Mouse (Mus musculus): ENCODE data around the gene Gpkow. TPM values are rescaled to one million over a fixed set of nuclear protein-coding genes. Genes with fewer than 3 reads are reported as not detected.
"Not testable (repeated sequence)": the region's sequence is repeated elsewhere in the genome, so short reads cannot be mapped to it uniquely, and the experiment has no call there.

Gene Gpkow
- polyA plus RNA-seq, 2 experiments, result 7.0 to 12.6 TPM

DNA sequence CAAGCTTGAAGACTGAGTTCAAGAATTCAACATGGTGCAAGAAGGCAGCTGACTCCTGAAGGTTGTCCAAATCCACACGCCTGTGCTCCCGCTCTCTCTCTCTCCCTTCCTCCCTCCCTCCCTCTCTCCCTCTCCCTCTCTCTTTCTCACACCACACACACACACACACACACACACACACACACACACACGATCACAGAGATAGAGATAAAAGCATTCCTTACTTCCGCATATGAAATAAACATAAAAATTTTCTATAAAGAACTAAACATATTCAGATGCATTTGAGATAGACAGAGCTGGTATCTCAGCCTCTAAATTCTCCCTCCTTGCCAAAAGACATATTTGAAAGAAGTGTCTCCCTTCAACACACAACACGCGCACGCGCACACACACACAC is 48.5 kb downstream of the Gpkow start:
- Histone ChIP-seq H3K9ac (replicated peaks) (no peak overlapping the region), H3K27ac (no peak overlapping the region), H3K27me3 (ENCODE audit: control insufficient read depth, insufficient read depth, low read length) (no peaks in the 10 kb centered on the region), H3K4me1 (replicated peaks; ENCODE audit: control insufficient read depth in 2 of 2, insufficient read depth in 2 of 2, low read length in 1 of 2) (peaks cover 0 to 7% of the 10 kb centered on the region in 2 experiments; a peak in 2 of 4 replicates), H3K36me3 (replicated peaks; ENCODE audit: control insufficient read depth, insufficient read depth, low read depth) (no peaks in the 10 kb centered on the region), H3K9me3 (ENCODE audit: control insufficient read depth, low read length) (no peaks in the 10 kb centered on the region), H3K4me3 (ENCODE audit: insufficient read depth in 1 of 2, low read depth in 2 of 2, low read length in 2 of 2) (no peak overlapping the region), H3K4me2 (ENCODE audit: low read depth) (no peak overlapping the region)
- WGBS (ENCODE audit: insufficient replicate concordance), result 87% methylated on average over 8 of the region's 8 CpGs
- no peak for TF ChIP-seq EP300 (IDR thresholded peaks at IDR 0.05; ENCODE audit: low read depth)
- TF ChIP-seq CTCF (IDR thresholded peaks at IDR 0.05; ENCODE audit: low read depth), result no peak
- DNase-seq (ENCODE audit: low read depth in 3 of 3, low spot score in 3 of 3) (no peak), ATAC-seq (ENCODE audit: insufficient read depth) (no peak)

DNA sequence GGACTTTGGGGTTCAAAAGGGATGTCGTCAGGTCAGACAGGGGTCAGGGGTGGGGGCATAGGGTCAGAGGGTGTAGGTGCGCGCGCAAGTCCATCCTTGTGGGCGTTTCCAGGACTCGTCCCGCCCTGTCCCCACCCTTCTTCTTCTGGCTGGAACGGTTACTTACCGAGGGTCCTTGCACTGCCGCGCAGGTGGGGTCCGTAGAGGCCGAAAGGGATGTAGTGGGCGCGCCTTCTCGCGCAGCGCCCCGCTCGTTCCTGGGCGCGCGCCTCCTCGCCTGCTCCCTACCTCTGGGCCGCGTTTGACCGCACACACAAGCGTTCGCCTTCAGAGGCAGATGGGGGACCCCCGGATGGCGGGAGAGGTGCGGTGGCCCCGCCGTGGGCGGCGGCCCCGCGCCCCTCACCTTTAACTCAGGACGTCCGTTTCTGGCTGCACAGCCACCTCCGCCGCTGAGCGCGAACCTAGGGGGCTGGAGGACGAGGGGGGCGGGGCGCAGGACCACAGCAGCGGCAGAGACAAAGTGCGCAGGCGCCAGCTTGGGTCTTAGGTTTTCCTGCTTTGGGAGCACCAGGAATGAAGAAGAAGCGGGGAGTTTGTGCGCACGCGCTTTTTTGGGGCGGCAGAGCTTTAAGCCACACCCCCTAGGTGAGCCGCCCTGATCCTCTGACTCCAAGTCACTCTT is 53.6 kb downstream of the Gpkow start, which contains the start of gene Ccdc120:
Gene Ccdc120, minus strand, starts transcription at position 474 of the 685 bp plus-strand sequence.
- TF ChIP-seq CTCF (IDR thresholded peaks at IDR 0.05; ENCODE audit: low read depth) (no peak), EP300 (IDR thresholded peaks at IDR 0.05; ENCODE audit: low read depth) (no peak)
- Histone ChIP-seq H3K36me3 (replicated peaks; ENCODE audit: control insufficient read depth, insufficient read depth, low read depth) (no peaks in the 10 kb centered on the region), H3K9me3 (ENCODE audit: control insufficient read depth, low read length) (no peaks in the 10 kb centered on the region), H3K27me3 (ENCODE audit: control insufficient read depth, insufficient read depth, low read length) (no peaks in the 10 kb centered on the region), H3K4me2 (ENCODE audit: low read depth) (peak within 1 kb of the TSS; percentile 74), H3K27ac (no peak within 1 kb of the TSS), H3K4me1 (replicated peaks; ENCODE audit: control insufficient read depth in 2 of 2, insufficient read depth in 2 of 2, low read length in 1 of 2) (no peaks in the 10 kb centered on the region), H3K4me3 (ENCODE audit: insufficient read depth in 1 of 2, low read depth in 2 of 2, low read length in 2 of 2) (peak within 1 kb of the TSS; percentile 59 to 60), H3K9ac (replicated peaks) (no peak within 1 kb of the TSS; the same call in 1 of the 2 replicates)
- ATAC-seq (ENCODE audit: insufficient read depth) (peak; percentile 18; the same call in 1 of the 2 replicates), DNase-seq (ENCODE audit: low read depth in 3 of 3, low spot score in 3 of 3) (no peak)
- 6% methylated on average over 56 of the region's 56 CpGs for WGBS (ENCODE audit: insufficient replicate concordance)

DNA sequence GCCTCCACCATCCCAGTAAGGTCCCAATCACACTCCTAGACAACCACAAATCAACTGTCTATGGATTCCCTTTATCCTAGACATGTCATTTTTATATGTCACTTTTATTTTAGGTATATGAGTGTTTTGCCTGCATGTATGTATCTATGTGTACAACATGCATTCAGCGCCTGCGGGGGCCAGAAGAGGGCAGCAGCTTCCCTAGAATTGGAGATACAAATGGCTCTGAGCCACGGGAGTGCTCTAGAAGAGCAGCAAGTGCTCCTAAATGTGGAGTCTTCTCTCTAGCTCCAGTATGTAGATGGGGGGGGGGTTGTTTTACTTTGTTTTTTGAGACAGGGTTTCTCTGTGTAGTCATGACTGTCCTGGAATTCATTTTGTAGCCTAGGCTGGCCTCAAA is 56.7 kb downstream of the Gpkow start:
- H3K36me3 ChIP-seq (replicated peaks; ENCODE audit: control insufficient read depth, insufficient read depth, low read depth); H3K9ac ChIP-seq (replicated peaks); H3K4me3 ChIP-seq (ENCODE audit: insufficient read depth in 1 of 2, low read depth in 2 of 2, low read length in 2 of 2); DNase-seq (ENCODE audit: low read depth in 3 of 3, low spot score in 3 of 3); H3K27me3 ChIP-seq (ENCODE audit: control insufficient read depth, insufficient read depth, low read length); ATAC-seq (ENCODE audit: insufficient read depth); H3K4me1 ChIP-seq (replicated peaks; ENCODE audit: control insufficient read depth in 2 of 2, insufficient read depth in 2 of 2, low read length in 1 of 2); H3K4me2 ChIP-seq (ENCODE audit: low read depth); H3K9me3 ChIP-seq (ENCODE audit: control insufficient read depth, low read length); H3K27ac ChIP-seq: not testable (repeated sequence)
- peak; percentile 39 for TF ChIP-seq CTCF (IDR thresholded peaks at IDR 0.05; ENCODE audit: low read depth)
- 9% methylated on average over 3 of the region's 3 CpGs for WGBS (ENCODE audit: insufficient replicate concordance)

Other genes starting within 250 kb of the Gpkow start
- not detected in 2 replicates for gene Foxp3, start 123.5 kb upstream of the Gpkow start, polyA plus RNA-seq (2012; rRNA removed)
- not detected in 2 replicates for gene Foxp3, start 123.5 kb upstream of the Gpkow start, polyA plus RNA-seq (2014; fragmentation: Nextera tagmentation; extraction: Ambion mirVana)
- gene Ppp1r3f, start 122.8 kb upstream of the Gpkow start, polyA plus RNA-seq (2012; rRNA removed), result 0.42 and 0.56 TPM in 2 replicates
- gene Ppp1r3f, start 122.8 kb upstream of the Gpkow start, polyA plus RNA-seq (2014; fragmentation: Nextera tagmentation; extraction: Ambion mirVana), result 0.06 TPM in 2 replicates
- gene Ccdc22, start 91.6 kb upstream of the Gpkow start, polyA plus RNA-seq (2012; rRNA removed), result 9.0 TPM in 2 replicates
- 16.7 and 19.0 TPM in 2 replicates for gene Ccdc22, start 91.6 kb upstream of the Gpkow start, polyA plus RNA-seq (2014; fragmentation: Nextera tagmentation; extraction: Ambion mirVana)
- 0.04 and 0.06 TPM in 2 replicates for gene Cacna1f, start 90.0 kb upstream of the Gpkow start, polyA plus RNA-seq (2012; rRNA removed)
- 0.03 and 0.11 TPM in 2 replicates for gene Cacna1f, start 90.0 kb upstream of the Gpkow start, polyA plus RNA-seq (2014; fragmentation: Nextera tagmentation; extraction: Ambion mirVana)
- gene Syp, start 58.7 kb upstream of the Gpkow start, polyA plus RNA-seq (2012; rRNA removed), result 0.34 and 0.39 TPM in 2 replicates
- gene Syp, start 58.7 kb upstream of the Gpkow start, polyA plus RNA-seq (2014; fragmentation: Nextera tagmentation; extraction: Ambion mirVana), result 0.05 and 0.25 TPM in 2 replicates
- gene Prickle3, start 39.9 kb upstream of the Gpkow start, polyA plus RNA-seq (2012; rRNA removed), result 1.2 and 1.3 TPM in 2 replicates
- 0.34 and 1.0 TPM in 2 replicates for gene Prickle3, start 39.9 kb upstream of the Gpkow start, polyA plus RNA-seq (2014; fragmentation: Nextera tagmentation; extraction: Ambion mirVana)
- gene Plp2, start 25.7 kb upstream of the Gpkow start, polyA plus RNA-seq (2012; rRNA removed), result 27.3 and 43.1 TPM in 2 replicates
- 29.0 and 31.0 TPM in 2 replicates for gene Plp2, start 25.7 kb upstream of the Gpkow start, polyA plus RNA-seq (2014; fragmentation: Nextera tagmentation; extraction: Ambion mirVana)
- 0.02 and 0.04 TPM in 2 replicates for gene Magix, start 15.9 kb upstream of the Gpkow start, polyA plus RNA-seq (2012; rRNA removed)
- 0.20 TPM in 1 of 2 replicates, not detected in the other for gene Magix, start 15.9 kb upstream of the Gpkow start, polyA plus RNA-seq (2014; fragmentation: Nextera tagmentation; extraction: Ambion mirVana)
- gene Wdr45, start 17.2 kb downstream of the Gpkow start, polyA plus RNA-seq (2012; rRNA removed), result 11.8 and 12.1 TPM in 2 replicates
- gene Wdr45, start 17.2 kb downstream of the Gpkow start, polyA plus RNA-seq (2014; fragmentation: Nextera tagmentation; extraction: Ambion mirVana), result 7.5 and 10.0 TPM in 2 replicates
- gene Gm45208, start 25.1 kb downstream of the Gpkow start, polyA plus RNA-seq (2012; rRNA removed), result 0.09 and 0.18 TPM in 2 replicates
- not detected in 2 replicates for gene Gm45208, start 25.1 kb downstream of the Gpkow start, polyA plus RNA-seq (2014; fragmentation: Nextera tagmentation; extraction: Ambion mirVana)
- 4.3 and 5.7 TPM in 2 replicates for gene Praf2, start 31.3 kb downstream of the Gpkow start, polyA plus RNA-seq (2012; rRNA removed)
- 4.0 and 6.6 TPM in 2 replicates for gene Praf2, start 31.3 kb downstream of the Gpkow start, polyA plus RNA-seq (2014; fragmentation: Nextera tagmentation; extraction: Ambion mirVana)
- gene Ccdc120, start 53.8 kb downstream of the Gpkow start, polyA plus RNA-seq (2012; rRNA removed), result 1.4 and 2.0 TPM in 2 replicates
- 1.5 and 2.3 TPM in 2 replicates for gene Ccdc120, start 53.8 kb downstream of the Gpkow start, polyA plus RNA-seq (2014; fragmentation: Nextera tagmentation; extraction: Ambion mirVana)
- gene Tfe3, start 65.4 kb downstream of the Gpkow start, polyA plus RNA-seq (2012; rRNA removed), result 4.6 and 4.7 TPM in 2 replicates
- 5.7 and 7.3 TPM in 2 replicates for gene Tfe3, start 65.4 kb downstream of the Gpkow start, polyA plus RNA-seq (2014; fragmentation: Nextera tagmentation; extraction: Ambion mirVana)
- 23.3 and 31.3 TPM in 2 replicates for gene Gripap1, start 92.6 kb downstream of the Gpkow start, polyA plus RNA-seq (2012; rRNA removed)
- gene Gripap1, start 92.6 kb downstream of the Gpkow start, polyA plus RNA-seq (2014; fragmentation: Nextera tagmentation; extraction: Ambion mirVana), result 17.7 and 19.7 TPM in 2 replicates
- gene Kcnd1, start 125.2 kb downstream of the Gpkow start, polyA plus RNA-seq (2012; rRNA removed), result 0.37 and 0.43 TPM in 2 replicates
- 0.19 TPM in 2 replicates for gene Kcnd1, start 125.2 kb downstream of the Gpkow start, polyA plus RNA-seq (2014; fragmentation: Nextera tagmentation; extraction: Ambion mirVana)
- gene Otud5, start 144.2 kb downstream of the Gpkow start, polyA plus RNA-seq (2012; rRNA removed), result 30.0 and 30.4 TPM in 2 replicates
- 26.9 and 28.8 TPM in 2 replicates for gene Otud5, start 144.2 kb downstream of the Gpkow start, polyA plus RNA-seq (2014; fragmentation: Nextera tagmentation; extraction: Ambion mirVana)
- gene Pim2, start 181.1 kb downstream of the Gpkow start, polyA plus RNA-seq (2012; rRNA removed), result 2.8 and 2.9 TPM in 2 replicates
- 2.3 and 2.4 TPM in 2 replicates for gene Pim2, start 181.1 kb downstream of the Gpkow start, polyA plus RNA-seq (2014; fragmentation: Nextera tagmentation; extraction: Ambion mirVana)
- 13.1 and 13.6 TPM in 2 replicates for gene Slc35a2, start 186.9 kb downstream of the Gpkow start, polyA plus RNA-seq (2012; rRNA removed)
- gene Slc35a2, start 186.9 kb downstream of the Gpkow start, polyA plus RNA-seq (2014; fragmentation: Nextera tagmentation; extraction: Ambion mirVana), result 6.6 and 6.7 TPM in 2 replicates
- 27.3 and 41.4 TPM in 2 replicates for gene Pqbp1, start 202.1 kb downstream of the Gpkow start, polyA plus RNA-seq (2012; rRNA removed)
- 28.4 and 28.5 TPM in 2 replicates for gene Pqbp1, start 202.1 kb downstream of the Gpkow start, polyA plus RNA-seq (2014; fragmentation: Nextera tagmentation; extraction: Ambion mirVana)
- 18.2 and 18.6 TPM in 2 replicates for gene Timm17b, start 202.2 kb downstream of the Gpkow start, polyA plus RNA-seq (2012; rRNA removed)
- 105 and 109 TPM in 2 replicates for gene Timm17b, start 202.2 kb downstream of the Gpkow start, polyA plus RNA-seq (2014; fragmentation: Nextera tagmentation; extraction: Ambion mirVana)
- gene Gm10491, start 210.7 kb downstream of the Gpkow start, polyA plus RNA-seq (2012; rRNA removed), result not detected in 2 replicates
- gene Gm10491, start 210.7 kb downstream of the Gpkow start, polyA plus RNA-seq (2014; fragmentation: Nextera tagmentation; extraction: Ambion mirVana), result not detected in 2 replicates
- gene Gm10490, start 212.4 kb downstream of the Gpkow start, polyA plus RNA-seq (2012; rRNA removed), result not detected in 2 replicates
- gene Gm10490, start 212.4 kb downstream of the Gpkow start, polyA plus RNA-seq (2014; fragmentation: Nextera tagmentation; extraction: Ambion mirVana), result not detected in 2 replicates
- 0.19 TPM in 1 of 2 replicates, not detected in the other for gene Pcsk1n, start 222.7 kb downstream of the Gpkow start, polyA plus RNA-seq (2012; rRNA removed)
- gene Pcsk1n, start 222.7 kb downstream of the Gpkow start, polyA plus RNA-seq (2014; fragmentation: Nextera tagmentation; extraction: Ambion mirVana), result 0.08 TPM in 1 of 2 replicates, not detected in the other
- gene Eras, start 231.5 kb downstream of the Gpkow start, polyA plus RNA-seq (2012; rRNA removed), result 0.05 TPM in 1 of 2 replicates, not detected in the other
- gene Eras, start 231.5 kb downstream of the Gpkow start, polyA plus RNA-seq (2014; fragmentation: Nextera tagmentation; extraction: Ambion mirVana), result not detected in 2 replicates

All from liver, embryonic 14.5 days (tissue).